Mouse (Mus musculus): ENCODE results near the gene Psmb11.

The Psmb11 gene

GRCm38 (mm10) chr14:54640121-54640520 is 18.9 kb downstream of the Psmb11 start:
- no peaks in the 10 kb centered on the region for H3K9me3 ChIP-seq (ENCODE audit: low read length)
- TF ChIP-seq CTCF (conservative IDR thresholded peaks at IDR 0.05; ENCODE audit: low read length) (no peak), POU5F1 (IDR thresholded peaks at IDR 0.05; ENCODE audit: borderline replicate concordance, low read length) (no peak), NANOG (IDR thresholded peaks at IDR 0.05; ENCODE audit: borderline replicate concordance, low read length) (no peak)
- peaks cover 53% of the 10 kb centered on the region for H3K4me1 ChIP-seq (replicated peaks; ENCODE audit: low read depth, low read length)
- peaks cover 30% of the 10 kb centered on the region for H3K27me3 ChIP-seq (ENCODE audit: insufficient read depth, low read length)
- no peak overlapping the region for H3K4me3 ChIP-seq (replicated peaks; ENCODE audit: low read length)
- H3K36me3 ChIP-seq (ENCODE audit: insufficient read depth, low read length): peaks cover 41% of the 10 kb centered on the region

DNA sequence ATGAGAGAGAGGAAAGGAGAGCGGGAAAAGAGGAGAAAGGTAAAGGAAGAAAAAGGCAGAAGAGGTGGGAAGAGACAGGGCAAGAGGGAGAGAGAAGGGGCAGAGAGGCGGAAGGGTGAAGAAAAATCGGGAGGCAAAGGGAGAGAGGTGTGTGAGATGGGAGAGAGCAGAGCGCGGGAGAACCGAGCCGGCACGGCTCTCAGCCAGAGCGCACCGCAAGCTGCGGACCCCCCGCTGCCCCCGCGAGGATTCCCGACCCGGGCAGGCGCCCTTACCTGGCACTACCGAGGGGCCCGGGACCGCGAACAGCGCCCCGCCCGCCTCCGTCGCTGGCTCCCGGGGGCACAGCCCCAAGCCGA is 19.7 kb downstream of the Psmb11 start, which contains the start of gene Gm17606:
Gene Gm17606 (plus strand): TSS at position 7 of the 359 bp plus-strand sequence.
- H3K36me3 ChIP-seq (ENCODE audit: insufficient read depth, low read length): peaks cover 49% of the 10 kb centered on the region
- H3K27me3 ChIP-seq (ENCODE audit: insufficient read depth, low read length): peaks cover 30% of the 10 kb centered on the region
- TF ChIP-seq POU5F1 (IDR thresholded peaks at IDR 0.05; ENCODE audit: borderline replicate concordance, low read length) (no peak), NANOG (IDR thresholded peaks at IDR 0.05; ENCODE audit: borderline replicate concordance, low read length) (no peak), CTCF (conservative IDR thresholded peaks at IDR 0.05; ENCODE audit: low read length) (no peak)
- no peaks in the 10 kb centered on the region for H3K9me3 ChIP-seq (ENCODE audit: low read length)
- H3K4me3 ChIP-seq (replicated peaks; ENCODE audit: low read length): peak within 1 kb of the TSS; percentile 86
- peaks cover 58% of the 10 kb centered on the region for H3K4me1 ChIP-seq (replicated peaks; ENCODE audit: low read depth, low read length)

DNA sequence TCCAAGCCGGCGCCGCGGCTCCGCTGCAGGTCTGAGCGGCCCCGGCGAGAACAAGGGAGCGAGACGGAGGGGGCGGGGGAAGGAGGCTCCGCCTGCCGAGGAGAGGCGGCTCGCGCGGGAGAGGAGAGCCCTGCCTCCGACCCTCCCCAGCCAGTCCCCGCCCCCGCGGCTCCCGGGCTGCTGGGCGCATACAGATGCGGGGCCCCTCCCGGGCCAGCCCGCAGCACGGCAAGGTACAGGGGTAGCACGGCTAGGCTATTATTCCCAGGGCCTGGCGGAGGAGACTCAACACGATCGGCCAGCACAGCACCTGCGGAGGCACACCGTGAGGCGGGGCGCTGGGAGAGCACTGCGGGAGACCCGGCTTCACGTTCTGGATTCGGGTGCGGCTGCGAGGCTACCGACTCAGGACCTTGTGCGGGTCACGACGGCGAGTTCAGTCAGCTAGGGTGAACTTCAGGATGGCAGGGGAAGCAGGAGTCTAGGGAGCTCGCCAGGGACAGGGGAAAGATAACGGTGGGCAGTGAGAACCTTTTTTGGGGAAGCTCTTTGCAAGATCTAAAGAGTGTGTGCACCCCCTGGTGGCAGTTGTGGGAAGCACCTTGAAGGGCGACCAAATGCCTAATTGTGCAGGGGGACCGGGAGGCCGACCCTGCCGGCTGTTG is 20.2 kb downstream of the Psmb11 start, which contains the start of gene Cdh24:
Gene Cdh24 (minus strand): TSS at position 60 of the 665 bp plus-strand sequence.
- TF ChIP-seq CTCF (conservative IDR thresholded peaks at IDR 0.05; ENCODE audit: low read length) (peak; percentile 80), NANOG (IDR thresholded peaks at IDR 0.05; ENCODE audit: borderline replicate concordance, low read length) (no peak), POU5F1 (IDR thresholded peaks at IDR 0.05; ENCODE audit: borderline replicate concordance, low read length) (no peak)
- H3K36me3 ChIP-seq (ENCODE audit: insufficient read depth, low read length): peaks cover 54% of the 10 kb centered on the region
- H3K27me3 ChIP-seq (ENCODE audit: insufficient read depth, low read length): peaks cover 30% of the 10 kb centered on the region
- H3K4me1 ChIP-seq (replicated peaks; ENCODE audit: low read depth, low read length): peaks cover 58% of the 10 kb centered on the region
- peak within 1 kb of the TSS; percentile 86 for H3K4me3 ChIP-seq (replicated peaks; ENCODE audit: low read length)
- no peaks in the 10 kb centered on the region for H3K9me3 ChIP-seq (ENCODE audit: low read length)

GRCm38 (mm10) chr14:54642224-54642944 is 21.2 kb downstream of the Psmb11 start:
- Histone ChIP-seq H3K36me3 (ENCODE audit: insufficient read depth, low read length) (peaks cover 63% of the 10 kb centered on the region), H3K9me3 (ENCODE audit: low read length) (no peaks in the 10 kb centered on the region), H3K4me3 (replicated peaks; ENCODE audit: low read length) (peak overlapping the region; percentile 86; the same call in 1 of the 2 replicates), H3K27me3 (ENCODE audit: insufficient read depth, low read length) (peaks cover 30% of the 10 kb centered on the region), H3K4me1 (replicated peaks; ENCODE audit: low read depth, low read length) (peaks cover 63% of the 10 kb centered on the region)
- TF ChIP-seq NANOG (IDR thresholded peaks at IDR 0.05; ENCODE audit: borderline replicate concordance, low read length) (no peak), POU5F1 (IDR thresholded peaks at IDR 0.05; ENCODE audit: borderline replicate concordance, low read length) (no peak), CTCF (conservative IDR thresholded peaks at IDR 0.05; ENCODE audit: low read length) (no peak)

DNA sequence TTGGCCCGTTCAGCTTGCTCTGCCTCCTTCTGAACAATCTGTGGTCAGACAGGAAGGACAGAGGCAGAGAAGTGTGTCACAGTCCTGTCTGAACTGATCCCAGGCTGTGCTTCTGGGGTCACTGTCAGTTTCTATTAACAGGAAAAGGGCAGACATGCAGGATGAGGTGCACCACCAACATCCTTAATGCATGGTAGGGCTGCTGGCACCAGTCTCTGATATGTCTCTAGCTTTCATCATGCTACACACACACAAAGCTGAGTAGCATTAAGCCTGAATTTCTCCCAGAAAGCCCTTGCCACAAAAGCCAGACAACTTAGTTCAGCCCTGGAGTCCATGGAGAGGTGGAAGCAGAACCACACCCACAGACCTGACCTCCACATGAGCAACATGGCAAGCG is 21.8 kb downstream of the Psmb11 start:
- Histone ChIP-seq H3K36me3 (ENCODE audit: insufficient read depth, low read length) (peaks cover 69% of the 10 kb centered on the region), H3K4me1 (replicated peaks; ENCODE audit: low read depth, low read length) (peaks cover 68% of the 10 kb centered on the region), H3K4me3 (replicated peaks; ENCODE audit: low read length) (peak overlapping the region; percentile 5; the same call in 1 of the 2 replicates), H3K27me3 (ENCODE audit: insufficient read depth, low read length) (peaks cover 29% of the 10 kb centered on the region), H3K9me3 (ENCODE audit: low read length) (no peaks in the 10 kb centered on the region)
- TF ChIP-seq NANOG (IDR thresholded peaks at IDR 0.05; ENCODE audit: borderline replicate concordance, low read length) (no peak), POU5F1 (IDR thresholded peaks at IDR 0.05; ENCODE audit: borderline replicate concordance, low read length) (no peak), CTCF (conservative IDR thresholded peaks at IDR 0.05; ENCODE audit: low read length) (no peak)

DNA sequence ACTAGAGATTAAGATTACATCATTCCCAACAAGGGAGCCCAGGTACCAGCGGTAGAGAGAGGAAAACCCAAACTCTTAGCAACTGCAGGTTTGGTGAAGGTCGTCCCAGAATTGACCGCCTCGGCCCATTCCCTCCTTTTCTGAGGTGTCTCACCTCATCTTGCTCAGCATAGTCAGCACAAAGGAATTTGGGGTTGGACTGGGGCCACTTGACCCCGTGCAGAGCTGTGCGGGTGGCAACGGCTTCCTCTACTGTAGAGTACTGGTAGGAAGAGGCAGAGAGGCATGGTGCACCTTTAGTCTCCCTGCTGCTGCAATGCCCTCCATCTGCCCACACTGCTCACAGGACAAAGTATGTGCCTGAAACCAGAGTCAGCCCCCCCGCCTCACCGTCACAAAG is 23.1 kb downstream of the Psmb11 start:
- Histone ChIP-seq H3K4me1 (replicated peaks; ENCODE audit: low read depth, low read length) (peaks cover 79% of the 10 kb centered on the region), H3K36me3 (ENCODE audit: insufficient read depth, low read length) (peaks cover 74% of the 10 kb centered on the region), H3K27me3 (ENCODE audit: insufficient read depth, low read length) (peaks cover 17% of the 10 kb centered on the region), H3K9me3 (ENCODE audit: low read length) (no peaks in the 10 kb centered on the region), H3K4me3 (replicated peaks; ENCODE audit: low read length) (peak overlapping the region; percentile 41; the same call in 1 of the 2 replicates)
- TF ChIP-seq POU5F1 (IDR thresholded peaks at IDR 0.05; ENCODE audit: borderline replicate concordance, low read length): no peak
- TF ChIP-seq CTCF (conservative IDR thresholded peaks at IDR 0.05; ENCODE audit: low read length): no peak
- TF ChIP-seq NANOG (IDR thresholded peaks at IDR 0.05; ENCODE audit: borderline replicate concordance, low read length): no peak

DNA sequence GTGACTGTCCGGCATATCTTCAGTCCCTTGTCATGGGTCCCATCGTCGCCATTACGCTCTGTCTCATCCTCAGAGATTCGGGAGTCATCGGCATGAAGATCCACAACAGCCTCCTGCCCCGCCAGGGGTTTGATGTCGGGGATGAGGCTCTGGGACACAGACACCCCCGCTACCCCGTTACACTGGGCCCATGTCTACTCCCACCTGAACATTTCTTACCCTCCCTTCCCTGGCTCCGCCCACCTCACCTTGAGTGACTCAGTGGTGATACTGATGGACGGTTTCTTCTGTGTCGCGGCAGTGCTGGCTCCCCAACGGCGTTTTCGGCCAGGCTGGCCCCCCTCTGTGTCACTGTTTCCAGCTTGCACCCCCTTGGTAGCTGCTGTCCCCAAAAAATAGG is 25.2 kb downstream of the Psmb11 start:
- H3K4me1 ChIP-seq (replicated peaks; ENCODE audit: low read depth, low read length): peaks cover 89% of the 10 kb centered on the region
- TF ChIP-seq POU5F1 (IDR thresholded peaks at IDR 0.05; ENCODE audit: borderline replicate concordance, low read length) (no peak), NANOG (IDR thresholded peaks at IDR 0.05; ENCODE audit: borderline replicate concordance, low read length) (no peak), CTCF (conservative IDR thresholded peaks at IDR 0.05; ENCODE audit: low read length) (no peak)

DNA sequence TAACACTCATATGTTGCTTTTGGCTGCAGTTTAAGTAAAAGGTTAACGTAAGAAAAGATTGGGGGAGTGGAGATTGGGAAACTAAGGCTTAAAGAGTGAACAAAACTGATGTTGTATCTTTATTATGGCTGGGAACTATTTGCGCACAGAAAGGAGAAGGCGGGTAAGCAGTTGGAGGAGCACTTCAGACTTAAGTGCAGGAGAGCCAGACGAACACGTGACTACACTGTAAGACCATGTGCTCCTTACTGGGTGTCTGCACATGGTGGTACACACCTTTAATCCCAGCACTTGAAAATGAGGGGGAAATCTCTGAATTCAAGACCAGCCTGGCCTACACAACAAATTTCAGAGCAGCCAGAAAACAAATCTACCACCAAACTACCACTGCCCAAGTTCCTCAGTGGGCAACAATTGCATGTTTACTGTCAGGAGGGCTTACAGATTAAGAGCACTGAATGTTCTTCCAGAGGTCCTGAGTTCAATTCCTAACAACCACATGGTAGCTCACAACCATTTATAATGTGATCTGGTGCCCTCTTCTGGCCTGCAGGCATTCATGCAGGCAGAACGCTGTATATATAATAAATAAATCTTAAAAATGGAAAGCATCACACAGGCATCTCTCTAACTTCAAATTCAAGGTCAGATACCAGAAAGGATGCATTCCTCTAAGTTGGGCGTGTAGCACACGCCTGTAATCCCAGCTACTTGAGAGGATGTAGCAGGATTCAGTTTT is 25.8 kb downstream of the Psmb11 start:
- no peaks in the 10 kb centered on the region for H3K9me3 ChIP-seq (ENCODE audit: low read length)
- peaks cover 98% of the 10 kb centered on the region for H3K36me3 ChIP-seq (ENCODE audit: insufficient read depth, low read length)
- peaks cover 92% of the 10 kb centered on the region for H3K4me1 ChIP-seq (replicated peaks; ENCODE audit: low read depth, low read length)
- TF ChIP-seq NANOG (IDR thresholded peaks at IDR 0.05; ENCODE audit: borderline replicate concordance, low read length) (no peak), POU5F1 (IDR thresholded peaks at IDR 0.05; ENCODE audit: borderline replicate concordance, low read length) (no peak), CTCF (conservative IDR thresholded peaks at IDR 0.05; ENCODE audit: low read length) (peak; percentile 29; the same call in 1 of the 2 replicates)
- H3K4me3 ChIP-seq (replicated peaks; ENCODE audit: low read length): no peak overlapping the region
- H3K27me3 ChIP-seq (ENCODE audit: insufficient read depth, low read length): no peaks in the 10 kb centered on the region

More for the DNA sequence above, 25.2 kb downstream of the Psmb11 start:
- H3K4me3 ChIP-seq (replicated peaks; ENCODE audit: low read length): no peak overlapping the region
- H3K27me3 ChIP-seq (ENCODE audit: insufficient read depth, low read length): no peaks in the 10 kb centered on the region
- no peaks in the 10 kb centered on the region for H3K9me3 ChIP-seq (ENCODE audit: low read length)
- H3K36me3 ChIP-seq (ENCODE audit: insufficient read depth, low read length): peaks cover 94% of the 10 kb centered on the region

Data from E14TG2a.4 (cell line).